Comparison of ENCODE assay signal across 21 mouse cellular contexts in genomic region chr9:115012367-115012766, GRCm38 (mm10). TPM values are rescaled to one million over a fixed set of nuclear protein-coding genes. Genes with fewer than 3 reads are reported as not detected.
DNase-seq lines count a peak whose midpoint lies in the region; ATAC-seq lines count a peak whose summit lies in the region.
"Had no signal": no experiment of that assay in that cellular context is flagged by ENCODE, and none has a peak within 500 bp of the region (broad histone marks: within the 10 kb centered on the region; RNA-seq: fewer than 3 reads in every experiment).

No protein-coding gene starts in this region.

- H3K9ac ChIP-seq in limb, embryonic 12.5 days (replicated peaks) = no peak overlapping the region
- H3K9ac ChIP-seq: embryonic facial prominence, embryonic 12.5 days; forebrain, embryonic 15.5 days; heart, embryonic 15.5 days; hindbrain, embryonic 14.5 days had no signal

- 35% methylated on average over 12 of the region's 12 CpGs for WGBS in limb, embryonic 12.5 days
- whole genome bisulfite sequencing in limb, embryonic 10.5 days = 65% methylated on average over 12 of the region's 12 CpGs

- H3K36me3 ChIP-seq in limb, embryonic 12.5 days = no peaks in the 10 kb centered on the region
- H3K36me3 ChIP-seq in limb, embryonic 10.5 days = no peaks in the 10 kb centered on the region
- H3K36me3 ChIP-seq: embryonic facial prominence, embryonic 12.5 days; forebrain, embryonic 15.5 days; heart, embryonic 15.5 days had no signal

- peak overlapping the region; percentile 57 for H3K27ac ChIP-seq in limb, embryonic 12.5 days
- no peak overlapping the region for H3K27ac ChIP-seq in limb, embryonic 10.5 days
- H3K27ac ChIP-seq: embryonic facial prominence, embryonic 12.5 days; forebrain, embryonic 15.5 days; heart, adult 2 months; heart, embryonic 15.5 days; hindbrain, embryonic 10.5 days; hindbrain, embryonic 14.5 days had no signal

- ATAC-seq in limb, embryonic 12.5 days (ENCODE audit: insufficient number of reproducible peaks, insufficient read depth, low FRiP score, low TSS enrichment, low read depth) = no peak
- peak; percentile 47; the same call in 1 of the 2 replicates for ATAC-seq in common myeloid progenitor, adult 5-6 weeks (replicated peaks; ENCODE audit: low read depth, poor library complexity, severe bottlenecking)
- ATAC-seq in megakaryocyte, adult 5-6 weeks (ENCODE audit: poor library complexity, severe bottlenecking) = peak; percentile 94
- ATAC-seq: activated CD4-positive, CD25-positive, alpha-beta regulatory T cell, adult 4 months; forebrain, embryonic 15.5 days; Patski had no signal

- H3K4me2 ChIP-seq in limb, embryonic 12.5 days = no peak overlapping the region
- H3K4me2 ChIP-seq: embryonic facial prominence, embryonic 12.5 days; forebrain, embryonic 15.5 days; heart, embryonic 11.5 days; heart, embryonic 15.5 days; hindbrain, embryonic 14.5 days had no signal

- peaks cover 21% of the 10 kb centered on the region for H3K9me3 ChIP-seq in limb, embryonic 12.5 days
- H3K9me3 ChIP-seq in limb, embryonic 10.5 days (replicated peaks) = peaks cover 3% of the 10 kb centered on the region; the same call in 1 of the 2 replicates
- H3K9me3 ChIP-seq: heart, embryonic 15.5 days had no signal

- H3K4me3 ChIP-seq in limb, embryonic 12.5 days (replicated peaks) = no peak overlapping the region
- H3K4me3 ChIP-seq in limb, embryonic 10.5 days = no peak overlapping the region
- H3K4me3 ChIP-seq: embryonic facial prominence, embryonic 12.5 days; forebrain, embryonic 15.5 days; heart, adult 2 months; heart, embryonic 15.5 days; hindbrain, embryonic 10.5 days had no signal

- peaks cover 14% of the 10 kb centered on the region for H3K4me1 ChIP-seq in limb, embryonic 12.5 days (replicated peaks)
- H3K4me1 ChIP-seq in limb, embryonic 10.5 days = peaks cover 4% of the 10 kb centered on the region; the same call in 1 of the 2 replicates
- H3K4me1 ChIP-seq: embryonic facial prominence, embryonic 12.5 days; forebrain, embryonic 15.5 days had no signal

- no peaks in the 10 kb centered on the region for H3K27me3 ChIP-seq in limb, embryonic 12.5 days
- H3K27me3 ChIP-seq in limb, embryonic 10.5 days (ENCODE audit: low read depth, poor library complexity, severe bottlenecking) = no peaks in the 10 kb centered on the region
- H3K27me3 ChIP-seq: embryonic facial prominence, embryonic 12.5 days; forebrain, embryonic 15.5 days; heart, embryonic 15.5 days; Patski had no signal

- no peak for DNase-seq in limb, embryonic 10.5 days (ENCODE audit: low spot score)
- no peak for DNase-seq in right cerebral cortex, postnatal 25 days
- no peak for DNase-seq in Muller cell, postnatal 12 days (ENCODE audit: inconsistent ontology term)
- DNase-seq: adrenal gland, postnatal 14 days; cerebellum, adult 2 months; cerebellum, postnatal 14 days; gastrocnemius, postnatal 10 days; heart, adult 2 months; heart, postnatal 14 days had no signal

RNA-seq across cellular contexts. Expression of gene Rps27rt, which starts 29.8 kb away (rescaled TPM):
- polyA plus RNA-seq in limb, embryonic 12.5 days (2016; fragmentation: Nextera tagmentation; extraction: Ambion mirVana) = 521 and 524 TPM in 2 replicates
- polyA plus RNA-seq in limb, embryonic 10.5 days (2016; fragmentation: Nextera tagmentation; extraction: Ambion mirVana) = 226 and 227 TPM in 2 replicates
- total RNA-seq in common myeloid progenitor, adult 5-6 weeks (2017) = 300 and 305 TPM in 2 replicates
- total RNA-seq in megakaryocyte, adult 5-6 weeks (2015) = 188 and 220 TPM in 2 replicates
- 116 and 127 TPM in 2 replicates for total RNA-seq in megakaryocyte, adult 5-6 weeks (2017)

RNA-seq across cellular contexts. Expression of gene Osbpl10, which starts 34.0 kb away (rescaled TPM):
- polyA plus RNA-seq in limb, embryonic 12.5 days (2016; fragmentation: Nextera tagmentation; extraction: Ambion mirVana) = 3.2 and 3.6 TPM in 2 replicates
- 1.5 and 1.7 TPM in 2 replicates for polyA plus RNA-seq in limb, embryonic 10.5 days (2016; fragmentation: Nextera tagmentation; extraction: Ambion mirVana)
- 0.09 TPM in 1 of 2 replicates, not detected in the other for total RNA-seq in common myeloid progenitor, adult 5-6 weeks (2017)
- total RNA-seq in megakaryocyte, adult 5-6 weeks (2015) = not detected in 2 replicates
- total RNA-seq in megakaryocyte, adult 5-6 weeks (2017) = not detected in 2 replicates
- total RNA-seq: MEL had no signal
- polyA plus RNA-seq: activated CD4-positive, CD25-positive, alpha-beta regulatory T cell, adult 4 months had no signal
